Mouse (Mus musculus) ES-Bruce4 (cell line): Measurements from ENCODE around the gene Hoxc6.

ENCODE experiments used
- CTCF ChIP-seq: IDR thresholded peaks from one replicate; pipeline ENCODE4 v1.8.1; 2011; ENCODE audit warnings: low read depth, low read length
- EP300 ChIP-seq: IDR thresholded peaks from 2 replicates; pipeline ENCODE4 v1.6.1; 2011; ENCODE audit warnings: low read depth, low read length; ENCODE audit not compliant: insufficient read depth
- POLR2A ChIP-seq: IDR thresholded peaks from one replicate; pipeline ENCODE4 v1.8.1; 2011; ENCODE audit warnings: low read length; ENCODE audit not compliant: insufficient read depth

GRCm38 (mm10) chr15:103060021-103060340 is 61.9 kb downstream of the Hoxc6 start:
- TF ChIP-seq CTCF = no peak
- TF ChIP-seq EP300 = no peak
- no peak for TF ChIP-seq POLR2A
